Mouse (Mus musculus) CH12.LX (cell line): ENCODE measurements around the gene Kitl.

Source experiments
- BHLHE40 ChIP-seq: IDR thresholded peaks from 2 replicates; pipeline ENCODE4 v1.6.1; 2011; ENCODE audit warnings: mild to moderate bottlenecking, low read depth, low read length, improper control_type of control experiment
- CTCF ChIP-seq, 2 experiments: IDR thresholded peaks in 1 of 2; conservative IDR thresholded peaks in 1 of 2; 2 replicates each; pipeline ENCODE4 v1.5.1; 2011 to 2012; ENCODE audit warnings: low read depth in 2 of 2, low read length in 2 of 2, improper control_type of control experiment in 1 of 2, inconsistent platforms in 1 of 2, mild to moderate bottlenecking in 1 of 2, moderate library complexity in 1 of 2
- E2F4 ChIP-seq: IDR thresholded peaks from 2 replicates; pipeline ENCODE4 v1.6.1; 2011; ENCODE audit warnings: low read depth, low read length, improper control_type of control experiment; ENCODE audit not compliant: insufficient replicate concordance
- EP300 ChIP-seq: IDR thresholded peaks from 2 replicates; pipeline ENCODE4 v1.6.1; 2011; ENCODE audit warnings: low read length, improper control_type of control experiment
- JUND ChIP-seq: conservative IDR thresholded peaks from 2 replicates; pipeline ENCODE4 v1.6.1; 2011; ENCODE audit warnings: low read depth, low read length, improper control_type of control experiment
- POLR2AphosphoS2 ChIP-seq: IDR thresholded peaks from 2 replicates; pipeline ENCODE4 v1.6.1; 2011; ENCODE audit warnings: low read depth, low read length, improper control_type of control experiment
- RCOR1 ChIP-seq: conservative IDR thresholded peaks from 2 replicates; pipeline ENCODE4 v1.6.1; 2012; ENCODE audit warnings: low read depth, mild to moderate bottlenecking, inconsistent platforms, low read length, improper control_type of control experiment

- no peak for TF ChIP-seq POLR2AphosphoS2
- TF ChIP-seq CTCF (conservative IDR thresholded peaks at IDR 0.05 in 1 of 2, IDR thresholded peaks at IDR 0.05 in 1 of 2; ENCODE audit: low read depth in 2 of 2, low read length in 2 of 2): no peak
- no peak for TF ChIP-seq BHLHE40
- TF ChIP-seq E2F4: no peak
- no peak for TF ChIP-seq RCOR1
- no peak for TF ChIP-seq EP300
- TF ChIP-seq JUND: no peak
Observed at GRCm38 (mm10) chr10:100055082-100055481, 39.7 kb downstream of the Kitl start.
